Mouse (Mus musculus): ENCODE data around the gene Sugp2. TPM values are rescaled to one million over a fixed set of nuclear protein-coding genes. Genes with fewer than 3 reads are reported as not detected.

The Sugp2 gene
- polyA plus RNA-seq, 1 experiment from 2014 or later: 75.9 TPM

GRCm38 (mm10) chr8:70267674-70268073, 33.6 kb downstream of the Sugp2 start:
- Histone ChIP-seq H3K9me3 (replicated peaks) (no peaks in the 10 kb centered on the region), H3K27ac (no peak overlapping the region), H3K4me2 (no peak overlapping the region), H3K4me3 (no peak overlapping the region), H3K27me3 (no peaks in the 10 kb centered on the region), H3K4me1 (0 out of 2 replicates have a peak, but pooled peaks cover 5% of the 10 kb centered on the region), H3K9ac (no peak overlapping the region), H3K36me3 (ENCODE audit: poor library complexity, severe bottlenecking) (peaks cover 43% of the 10 kb centered on the region)
- no peak for ATAC-seq
- 94% methylated on average over 3 of the region's 3 CpGs for whole genome bisulfite sequencing

- peaks cover 37% of the 10 kb centered on the region for H3K36me3 ChIP-seq (ENCODE audit: poor library complexity, severe bottlenecking)
- H3K27me3 ChIP-seq: no peaks in the 10 kb centered on the region
- 0 out of 2 replicates have a peak, but pooled peaks cover 5% of the 10 kb centered on the region for H3K4me1 ChIP-seq
- WGBS: 26% methylated on average over 5 of the region's 5 CpGs
- no peak overlapping the region for H3K4me3 ChIP-seq
- H3K4me2 ChIP-seq: no peak overlapping the region
- ATAC-seq: no peak
- no peak overlapping the region for H3K9ac ChIP-seq
- H3K9me3 ChIP-seq (replicated peaks): no peaks in the 10 kb centered on the region
- H3K27ac ChIP-seq: 0 out of 2 replicates have a peak overlapping the region, but pooled peaks have one; percentile 36
Observed at GRCm38 (mm10) chr8:70268311-70268710, 34.3 kb downstream of the Sugp2 start.

DNA sequence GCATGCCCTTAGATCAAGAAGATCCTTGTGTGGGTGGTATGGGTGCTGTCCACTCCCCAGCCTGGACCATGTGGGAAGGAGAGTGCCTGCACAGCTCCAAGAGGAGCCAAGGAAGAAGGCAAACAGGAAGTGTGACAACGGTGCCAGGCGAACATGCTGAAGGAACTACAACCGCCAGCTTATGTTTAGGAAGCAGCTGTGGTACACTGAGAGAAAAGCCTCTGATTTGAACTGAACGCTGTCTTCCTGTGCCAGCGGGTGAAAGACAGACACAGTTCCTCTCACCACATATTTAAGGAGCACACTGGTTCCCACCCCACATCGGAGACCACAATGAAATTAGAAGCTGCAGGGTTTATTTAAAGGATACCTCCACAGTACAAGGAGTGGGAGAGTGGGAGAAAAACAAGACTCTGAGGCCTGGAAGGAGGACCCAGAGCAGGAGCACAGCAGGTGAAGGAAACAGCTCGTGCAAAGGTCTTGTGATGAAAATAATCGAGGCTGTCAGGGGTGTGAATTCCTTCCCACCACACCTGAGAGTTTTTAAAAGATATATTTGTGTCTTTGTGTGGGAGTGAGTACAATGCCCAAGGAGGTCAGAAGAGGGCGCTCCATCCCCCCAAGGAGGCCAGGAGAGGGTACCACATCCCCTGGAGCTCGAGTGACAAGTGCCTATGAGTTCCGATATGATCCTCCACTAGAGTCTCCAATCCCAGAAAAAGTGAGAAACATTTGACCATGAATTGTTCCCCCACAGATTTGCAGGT, 35.0 kb downstream of the Sugp2 start:
- H3K27ac ChIP-seq: 0 out of 2 replicates have a peak overlapping the region, but pooled peaks have one; percentile 36
- no peak overlapping the region for H3K4me2 ChIP-seq
- 0 out of 2 replicates have a peak, but pooled peaks cover 5% of the 10 kb centered on the region for H3K4me1 ChIP-seq
- no peak for ATAC-seq
- no peak overlapping the region for H3K9ac ChIP-seq
- H3K36me3 ChIP-seq (ENCODE audit: poor library complexity, severe bottlenecking): peaks cover 30% of the 10 kb centered on the region
- no peak overlapping the region for H3K4me3 ChIP-seq
- no peaks in the 10 kb centered on the region for H3K9me3 ChIP-seq (replicated peaks)
- WGBS: 63% methylated on average over 11 of the region's 11 CpGs
- H3K27me3 ChIP-seq: no peaks in the 10 kb centered on the region

DNA sequence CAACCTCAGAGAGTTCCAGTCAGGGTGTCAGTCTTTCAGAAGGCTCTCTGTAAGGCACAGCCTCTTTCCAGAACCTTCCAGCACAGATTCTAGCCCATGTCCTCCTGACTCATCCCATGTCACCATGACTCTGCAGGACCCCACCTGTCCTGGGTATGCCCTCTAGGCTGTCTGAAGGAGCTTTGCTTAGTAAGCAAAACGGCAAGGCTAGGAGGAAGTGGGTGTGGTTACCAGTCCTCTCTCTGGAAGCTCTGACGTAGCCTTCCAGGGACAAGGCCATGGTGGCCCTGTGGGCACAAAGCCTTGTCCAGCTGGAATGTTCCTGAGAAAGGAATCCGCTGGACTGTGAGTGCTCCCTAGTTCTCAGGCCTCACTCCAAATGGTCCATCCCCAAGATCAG, 38.9 kb downstream of the Sugp2 start:
- no peaks in the 10 kb centered on the region for H3K36me3 ChIP-seq (ENCODE audit: poor library complexity, severe bottlenecking)
- no peak for ATAC-seq
- 71% methylated on average over 3 of the region's 3 CpGs for WGBS

DNA sequence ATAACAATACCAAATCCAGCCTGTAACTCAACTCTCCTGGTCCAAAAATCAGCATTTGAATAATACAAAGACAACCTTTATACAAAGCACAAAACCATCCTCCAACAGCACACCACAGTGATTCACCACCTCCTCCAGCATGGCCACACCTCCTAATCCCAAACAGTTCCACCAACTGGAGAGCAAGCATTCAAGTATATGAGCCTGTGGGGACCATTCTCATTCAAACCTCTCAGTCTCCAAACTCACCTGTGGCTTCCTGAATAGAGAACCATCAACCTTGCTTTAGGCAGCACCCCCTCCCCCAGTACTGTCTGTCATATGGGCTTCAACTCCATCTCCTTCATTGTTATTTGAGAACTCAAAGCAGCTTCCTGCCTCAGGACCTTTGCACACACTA, 40.3 kb downstream of the Sugp2 start:
- Histone ChIP-seq H3K9ac (no peak overlapping the region), H3K36me3 (ENCODE audit: poor library complexity, severe bottlenecking) (no peaks in the 10 kb centered on the region), H3K27ac (no peak overlapping the region), H3K4me3 (no peak overlapping the region), H3K4me2 (no peak overlapping the region), H3K9me3 (replicated peaks) (no peaks in the 10 kb centered on the region), H3K4me1 (no peaks in the 10 kb centered on the region), H3K27me3 (no peaks in the 10 kb centered on the region)
- ATAC-seq: no peak

More for the DNA sequence above, 38.9 kb downstream of the Sugp2 start:
- Histone ChIP-seq H3K27ac (no peak overlapping the region), H3K4me1 (0 out of 2 replicates have a peak, but pooled peaks cover 5% of the 10 kb centered on the region), H3K4me3 (no peak overlapping the region), H3K9ac (no peak overlapping the region), H3K4me2 (no peak overlapping the region), H3K9me3 (replicated peaks) (no peaks in the 10 kb centered on the region), H3K27me3 (no peaks in the 10 kb centered on the region)

- Histone ChIP-seq H3K4me3 (no peak overlapping the region), H3K27me3 (no peaks in the 10 kb centered on the region), H3K36me3 (ENCODE audit: poor library complexity, severe bottlenecking) (no peaks in the 10 kb centered on the region), H3K9ac (no peak overlapping the region), H3K4me2 (no peak overlapping the region), H3K27ac (0 out of 2 replicates have a peak overlapping the region, but pooled peaks have one; percentile 22), H3K4me1 (no peaks in the 10 kb centered on the region), H3K9me3 (replicated peaks) (no peaks in the 10 kb centered on the region)
- WGBS: 84% methylated on average over 3 of the region's 3 CpGs
- ATAC-seq: no peak
Observed at GRCm38 (mm10) chr8:70276476-70276875, 42.5 kb downstream of the Sugp2 start.

- Histone ChIP-seq H3K4me1 (peaks cover 6% of the 10 kb centered on the region), H3K27me3 (no peaks in the 10 kb centered on the region), H3K27ac (no peak overlapping the region), H3K36me3 (ENCODE audit: poor library complexity, severe bottlenecking) (no peaks in the 10 kb centered on the region), H3K9ac (peak overlapping the region; percentile 37; the same call in 1 of the 2 replicates), H3K4me3 (no peak overlapping the region), H3K4me2 (no peak overlapping the region), H3K9me3 (replicated peaks) (no peaks in the 10 kb centered on the region)
- WGBS: 73% methylated on average over 15 of the region's 15 CpGs
- no peak for ATAC-seq
Observed at GRCm38 (mm10) chr8:70278175-70278574, 44.1 kb downstream of the Sugp2 start.

DNA sequence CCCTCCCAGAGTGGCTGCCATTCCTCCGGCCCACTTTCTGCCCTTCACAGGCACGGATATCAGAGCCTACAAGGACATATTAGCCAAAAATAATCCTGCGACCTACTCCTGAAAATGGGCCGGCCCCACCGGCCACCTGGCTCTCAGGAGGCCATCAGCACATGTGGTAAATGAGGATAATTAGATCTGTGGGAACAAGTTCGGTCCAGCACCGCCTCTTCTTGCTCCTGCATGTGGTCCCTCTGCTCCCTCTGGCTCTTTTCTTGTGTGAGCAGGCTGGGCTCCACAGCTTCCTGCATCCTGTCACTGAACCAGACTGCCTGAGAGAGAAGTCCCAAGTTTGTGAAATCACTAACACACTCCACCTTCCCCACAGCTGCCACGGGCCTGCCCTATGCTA, 45.2 kb downstream of the Sugp2 start:
- H3K27me3 ChIP-seq: no peaks in the 10 kb centered on the region
- no peak for ATAC-seq
- H3K36me3 ChIP-seq (ENCODE audit: poor library complexity, severe bottlenecking): no peaks in the 10 kb centered on the region
- no peak overlapping the region for H3K27ac ChIP-seq
- 69% methylated on average over 8 of the region's 8 CpGs for whole genome bisulfite sequencing
- H3K9me3 ChIP-seq (replicated peaks): no peaks in the 10 kb centered on the region
- H3K4me3 ChIP-seq: no peak overlapping the region
- H3K9ac ChIP-seq: no peak overlapping the region
- H3K4me1 ChIP-seq: peaks cover 14% of the 10 kb centered on the region
- no peak overlapping the region for H3K4me2 ChIP-seq

DNA sequence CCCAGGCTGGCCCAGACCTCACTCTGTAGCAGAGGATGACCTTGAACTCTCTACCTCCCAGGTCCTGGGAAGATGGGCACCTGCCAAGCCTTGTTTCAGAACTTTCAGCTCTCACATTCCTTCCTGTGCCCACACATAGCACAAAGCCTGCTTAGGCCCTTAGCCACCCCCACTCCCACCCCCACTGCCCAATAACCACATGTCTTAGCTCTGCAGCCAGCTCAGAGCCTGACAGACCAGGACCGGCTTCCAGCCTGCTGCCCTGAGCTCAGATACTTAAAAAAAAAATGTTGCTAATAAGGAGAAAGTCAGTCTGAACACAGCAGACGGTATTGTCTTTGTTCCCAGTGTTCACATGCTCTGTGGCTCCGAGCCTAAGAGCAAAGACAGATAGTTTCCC, 47.0 kb downstream of the Sugp2 start:
- H3K4me1 ChIP-seq: peaks cover 19% of the 10 kb centered on the region
- no peak overlapping the region for H3K4me3 ChIP-seq
- no peaks in the 10 kb centered on the region for H3K9me3 ChIP-seq (replicated peaks)
- H3K9ac ChIP-seq: no peak overlapping the region
- no peaks in the 10 kb centered on the region for H3K27me3 ChIP-seq
- peaks cover 14% of the 10 kb centered on the region for H3K36me3 ChIP-seq (ENCODE audit: poor library complexity, severe bottlenecking)
- 29% methylated on average over 3 of the region's 3 CpGs for WGBS
- H3K27ac ChIP-seq: no peak overlapping the region
- no peak overlapping the region for H3K4me2 ChIP-seq
- ATAC-seq: no peak

- H3K27me3 ChIP-seq: no peaks in the 10 kb centered on the region
- WGBS: 2% methylated on average over 33 of the region's 36 CpGs
Observed at GRCm38 (mm10) chr8:70282603-70283135, 48.6 kb downstream of the Sugp2 start, which contains the start of gene Homer3. Gene Homer3, plus strand, starts transcription at chr8:70282827.

GRCm38 (mm10) chr8:70283136-70284077, 49.4 kb downstream of the Sugp2 start:
- Histone ChIP-seq H3K9ac (peak overlapping the region; percentile 96), H3K4me1 (peaks cover 19% of the 10 kb centered on the region), H3K27me3 (no peaks in the 10 kb centered on the region), H3K27ac (peak overlapping the region; percentile 62), H3K36me3 (ENCODE audit: poor library complexity, severe bottlenecking) (peaks cover 38% of the 10 kb centered on the region), H3K4me2 (peak overlapping the region; percentile 91), H3K4me3 (peak overlapping the region; percentile 91), H3K9me3 (replicated peaks) (peaks cover 6% of the 10 kb centered on the region)
- 2% methylated on average over 52 of the region's 55 CpGs for whole genome bisulfite sequencing
- ATAC-seq: peak; percentile 61

More at GRCm38 (mm10) chr8:70282603-70283135, 48.6 kb downstream of the Sugp2 start, which contains the start of gene Homer3:
- Histone ChIP-seq H3K36me3 (ENCODE audit: poor library complexity, severe bottlenecking) (peaks cover 30% of the 10 kb centered on the region), H3K4me3 (peak within 1 kb of the TSS; percentile 91), H3K4me2 (peak within 1 kb of the TSS; percentile 91), H3K4me1 (peaks cover 19% of the 10 kb centered on the region), H3K9ac (peak within 1 kb of the TSS; percentile 96), H3K9me3 (replicated peaks) (peaks cover 6% of the 10 kb centered on the region), H3K27ac (peak within 1 kb of the TSS; percentile 62)
- ATAC-seq: peak; percentile 91

Measured in forebrain, embryonic 13.5 days (tissue).